Mouse (Mus musculus) spleen, adult 2 months (tissue): ENCODE data around the gene AI854703.

Source experiments
- CTCF ChIP-seq: fragments of 200-500 bp; IDR thresholded peaks from 2 replicates; pipeline ENCODE4 v1.5.1; 2011; ENCODE audit warnings: mild to moderate bottlenecking, inconsistent platforms; ENCODE audit not compliant: insufficient read depth, insufficient read length, insufficient replicate concordance; ENCODE audit errors: extremely low read depth
- POLR2A ChIP-seq: fragments of 200-500 bp; IDR thresholded peaks from 2 replicates; pipeline ENCODE4 v1.6.1; 2011; ENCODE audit warnings: low read depth, low read length, inconsistent platforms

- TF ChIP-seq POLR2A, result no peak
- no peak for TF ChIP-seq CTCF
Observed at GRCm38 (mm10) chr6:48579215-48579648, 47.3 kb upstream of the AI854703 start.
